Mouse (Mus musculus) CH12.LX (cell line): ENCODE measurements around the gene Phc2.

Experiments used
- CHD1 ChIP-seq: IDR thresholded peaks from 2 replicates; pipeline ENCODE4 v1.6.1; 2012; ENCODE audit warnings: low read depth, low read length, improper control_type of control experiment, inconsistent platforms
- CTCF ChIP-seq, 2 experiments: IDR thresholded peaks in 1 of 2; conservative IDR thresholded peaks in 1 of 2; 2 replicates each; pipeline ENCODE4 v1.5.1; 2011 to 2012; ENCODE audit warnings: low read depth in 2 of 2, low read length in 2 of 2, improper control_type of control experiment in 1 of 2, inconsistent platforms in 1 of 2, mild to moderate bottlenecking in 1 of 2, moderate library complexity in 1 of 2
- EP300 ChIP-seq: IDR thresholded peaks from 2 replicates; pipeline ENCODE4 v1.6.1; 2011; ENCODE audit warnings: low read length, improper control_type of control experiment
- IRF4 ChIP-seq: IDR thresholded peaks from 2 replicates; pipeline ENCODE4 v1.6.1; 2014; ENCODE audit warnings: low read depth, mild to moderate bottlenecking, inconsistent platforms, low read length, improper control_type of control experiment
- MAFK ChIP-seq: IDR thresholded peaks from 2 replicates; pipeline ENCODE4 v1.6.1; 2011; ENCODE audit warnings: low read length, improper control_type of control experiment; ENCODE audit not compliant: insufficient replicate concordance
- MEF2A ChIP-seq: IDR thresholded peaks from 2 replicates; pipeline ENCODE4 v1.6.1; 2014; ENCODE audit warnings: low read depth, mild to moderate bottlenecking, inconsistent platforms, low read length, improper control_type of control experiment, borderline replicate concordance
- NELFE ChIP-seq: IDR thresholded peaks from 2 replicates; pipeline ENCODE4 v1.6.1; 2011; ENCODE audit warnings: low read depth, low read length, improper control_type of control experiment
- POLR2A ChIP-seq: IDR thresholded peaks from 2 replicates; pipeline ENCODE4 v1.6.1; 2011; ENCODE audit warnings: low read depth, mild to moderate bottlenecking, improper control_type of control experiment, low read length
- POLR2AphosphoS2 ChIP-seq: IDR thresholded peaks from 2 replicates; pipeline ENCODE4 v1.6.1; 2011; ENCODE audit warnings: low read depth, low read length, improper control_type of control experiment
- RCOR1 ChIP-seq: conservative IDR thresholded peaks from 2 replicates; pipeline ENCODE4 v1.6.1; 2012; ENCODE audit warnings: low read depth, mild to moderate bottlenecking, inconsistent platforms, low read length, improper control_type of control experiment
- TBP ChIP-seq: conservative IDR thresholded peaks from 2 replicates; pipeline ENCODE4 v1.6.1; 2011; ENCODE audit warnings: low read depth, low read length, improper control_type of control experiment
- USF2 ChIP-seq: conservative IDR thresholded peaks from 2 replicates; pipeline ENCODE4 v1.6.1; 2011; ENCODE audit warnings: low read depth, low read length, improper control_type of control experiment

GRCm38 (mm10) chr4:128709781-128710166 lies 55.3 kb downstream of the Phc2 start:
- TF ChIP-seq RCOR1 (no peak), MEF2A (no peak), IRF4 (no peak), POLR2A (no peak), CTCF (conservative IDR thresholded peaks at IDR 0.05 in 1 of 2, IDR thresholded peaks at IDR 0.05 in 1 of 2; ENCODE audit: low read depth in 2 of 2, low read length in 2 of 2) (no peak), TBP (no peak), NELFE (no peak), USF2 (no peak), MAFK (no peak), CHD1 (no peak), POLR2AphosphoS2 (no peak), EP300 (no peak)
